Mouse (Mus musculus) liver, embryonic 14.5 days (tissue): Measurements from ENCODE around the gene St6galnac3.

Experiments used
- CTCF ChIP-seq: IDR thresholded peaks from 2 replicates; pipeline ENCODE4 v1.5.1; 2016; ENCODE audit warnings: antibody characterized with exemption, low read depth, control low read depth
- EP300 ChIP-seq: IDR thresholded peaks from 2 replicates; pipeline ENCODE4 v1.6.1; 2016; ENCODE audit warnings: antibody characterized with exemption, low read depth

GRCm38 (mm10) chr3:153537435-153537834 lies 187.5 kb downstream of the St6galnac3 start:
- TF ChIP-seq EP300, result no peak
- TF ChIP-seq CTCF, result no peak
